Mouse (Mus musculus) hindbrain, embryonic 14.5 days (tissue): ENCODE measurements at regions not wholly inside any gene's neighbourhood (a gene's known extent, or its start where the extent isn't known, plus 50 kb on each side); places are given as distances from the start of the nearest gene placed in this dataset.
A peak's percentile ranks its signal among the peaks of the same experiment; 100 is the strongest.

Experiments
- ATAC-seq: fragments of 200-750 bp; cut with Nextera tagmentation; 2 replicates; pipeline ENCODE4 v1.8.0; 2017; ENCODE audit warnings: moderate number of reproducible peaks, mild to moderate bottlenecking, moderate TSS enrichment, moderate library complexity; ENCODE audit not compliant: low FRiP score
- DNase-seq: peaks from one replicate; pipeline ENCODE4 v3.0.0-alpha.2; 2015; ENCODE audit warnings: low spot score
- H3K27ac ChIP-seq: fragments of 300-500 bp; sonication (generic); 2 replicates; pipeline ENCODE4 v1.5.1; 2014; ENCODE audit warnings: mild to moderate bottlenecking, moderate library complexity
- H3K27me3 ChIP-seq: fragments of 300-500 bp; sonication (generic); 2 replicates; pipeline ENCODE4 v1.6.1; 2014; ENCODE audit warnings: mild to moderate bottlenecking, low read length, mixed read lengths; ENCODE audit not compliant: control insufficient read depth, insufficient read depth
- H3K36me3 ChIP-seq: fragments of 300-500 bp; sonication (generic); replicated peaks from 2 replicates; pipeline ENCODE4 v1.6.1; 2014; ENCODE audit not compliant: control insufficient read depth, insufficient read depth
- H3K4me1 ChIP-seq: fragments of 300-500 bp; sonication (generic); replicated peaks from 2 replicates; pipeline ENCODE4 v1.6.1; 2014; ENCODE audit warnings: antibody characterized with exemption, low read length, mixed read lengths; ENCODE audit not compliant: control insufficient read depth, insufficient read depth
- H3K4me2 ChIP-seq: fragments of 300-500 bp; sonication (generic); replicated peaks from 2 replicates; pipeline ENCODE4 v1.6.1; 2014; ENCODE audit warnings: mild to moderate bottlenecking, moderate library complexity
- H3K4me3 ChIP-seq: fragments of 300-500 bp; sonication (generic); replicated peaks from 2 replicates; pipeline ENCODE4 v1.5.1; 2014; ENCODE audit warnings: mild to moderate bottlenecking, low read length
- H3K9ac ChIP-seq: fragments of 300-500 bp; sonication (generic); 2 replicates; pipeline ENCODE4 v1.6.1; 2014
- H3K9me3 ChIP-seq: fragments of 300-500 bp; sonication (generic); 2 replicates; pipeline ENCODE4 v1.6.1; 2016; ENCODE audit warnings: low read length; ENCODE audit not compliant: control insufficient read depth
- WGBS: fragments of 180-500 bp; shearing (Covaris S2); extraction: QIAGEN DNeasy Blood & Tissue Kit; methylation state at CpG from one replicate; pipeline ENCODE4 v1.1.7; 2014; 5-methylcytosine and 5-hydroxymethylcytosine counted together

- H3K36me3 ChIP-seq: no peaks in the 10 kb centered on the region
- ATAC-seq (no peak), DNase-seq (no peak)
- peak overlapping the region; percentile 38; the same call in 1 of the 2 replicates for H3K27ac ChIP-seq
- no peaks in the 10 kb centered on the region for H3K9me3 ChIP-seq
- H3K4me3 ChIP-seq: no peak overlapping the region
- H3K4me2 ChIP-seq: no peak overlapping the region
- no peak overlapping the region for H3K9ac ChIP-seq
- peaks cover 20% of the 10 kb centered on the region; the same call in 1 of the 2 replicates for H3K4me1 ChIP-seq
- WGBS: 81% methylated on average over 8 of the region's 8 CpGs
- H3K27me3 ChIP-seq: no peaks in the 10 kb centered on the region
Observed at GRCm38 (mm10) chr7:111210282-111210681, 127.5 kb upstream of the Eif4g2 start.

DNA sequence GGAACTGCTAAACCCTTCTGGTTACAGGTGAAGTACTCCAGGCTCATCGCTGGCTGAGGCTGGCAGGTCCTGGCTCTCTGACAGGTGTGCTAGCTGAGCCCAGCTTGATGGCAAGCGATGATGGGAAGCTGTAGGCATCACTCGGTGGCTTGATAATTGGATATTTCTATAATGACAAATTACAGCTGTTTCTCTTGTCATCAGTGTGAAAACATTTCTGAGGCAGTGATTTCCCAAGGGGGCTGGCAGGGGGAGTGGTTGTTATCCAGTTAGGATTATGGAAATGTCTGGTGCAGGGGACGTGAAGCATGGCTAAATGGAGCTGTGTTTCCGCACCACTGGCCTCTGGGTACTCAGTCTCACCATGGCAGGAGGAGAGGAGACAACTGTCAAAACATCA is 123.0 kb upstream of the Eif4g2 start:
- no peak overlapping the region for H3K4me3 ChIP-seq
- ATAC-seq (no peak; the same call in 1 of the 2 replicates), DNase-seq (peak; percentile 48)
- H3K27me3 ChIP-seq: no peaks in the 10 kb centered on the region
- H3K9me3 ChIP-seq: no peaks in the 10 kb centered on the region
- no peaks in the 10 kb centered on the region for H3K36me3 ChIP-seq
- H3K4me1 ChIP-seq: peaks cover 16% of the 10 kb centered on the region; the same call in 1 of the 2 replicates
- H3K4me2 ChIP-seq: no peak overlapping the region
- WGBS: 32% methylated on average over 5 of the region's 5 CpGs
- peak overlapping the region; percentile 52; the same call in 1 of the 2 replicates for H3K27ac ChIP-seq
- H3K9ac ChIP-seq: no peak overlapping the region

DNA sequence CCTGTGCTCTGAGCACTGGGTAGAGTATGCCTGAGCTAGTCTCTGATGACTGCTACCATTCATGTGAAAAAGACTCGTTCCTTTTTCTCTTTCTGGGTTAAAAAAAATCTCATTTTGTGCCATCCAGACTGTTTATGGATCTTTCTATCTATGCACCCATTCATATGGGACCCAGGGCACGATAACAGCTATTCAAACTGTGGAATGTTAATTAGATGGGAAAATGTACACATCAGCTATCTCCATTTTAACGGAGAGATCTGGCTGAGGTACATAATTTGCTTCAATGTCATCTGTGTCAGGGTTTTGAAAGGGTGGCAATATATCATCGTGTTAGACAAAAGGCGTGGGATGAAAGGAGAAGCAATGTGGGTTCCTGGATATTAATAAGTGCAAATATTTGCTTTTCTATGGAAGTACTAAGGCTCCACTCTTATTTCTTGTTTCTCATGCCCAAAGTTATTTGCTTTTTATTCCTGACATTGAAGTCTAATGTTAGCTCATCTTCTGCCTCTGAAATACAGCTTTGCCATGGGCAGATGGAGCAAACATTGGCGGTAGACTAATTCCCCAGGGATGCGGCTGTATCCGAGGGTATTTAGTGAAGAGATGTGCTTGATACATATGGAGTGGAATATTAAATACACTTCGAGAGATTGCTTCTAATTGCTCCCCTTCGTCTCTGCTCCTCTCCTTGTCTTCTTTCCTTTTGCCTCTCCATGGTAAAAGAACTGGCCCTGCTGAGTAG is 116.0 kb upstream of the Eif4g2 start:
- Histone ChIP-seq H3K4me3 (no peak overlapping the region), H3K27ac (0 out of 2 replicates have a peak overlapping the region, but pooled peaks have one; percentile 30), H3K9ac (no peak overlapping the region), H3K9me3 (no peaks in the 10 kb centered on the region), H3K36me3 (no peaks in the 10 kb centered on the region), H3K4me2 (no peak overlapping the region), H3K4me1 (0 out of 2 replicates have a peak, but pooled peaks cover 4% of the 10 kb centered on the region), H3K27me3 (no peaks in the 10 kb centered on the region)
- WGBS: 36% methylated on average over 10 of the region's 10 CpGs
- DNase-seq: no peak
- no peak for ATAC-seq

- no peaks in the 10 kb centered on the region for H3K9me3 ChIP-seq
- H3K27me3 ChIP-seq: no peaks in the 10 kb centered on the region
- no peaks in the 10 kb centered on the region for H3K36me3 ChIP-seq
- 59% methylated on average over 4 of the region's 4 CpGs for WGBS
- H3K27ac ChIP-seq: no peak overlapping the region
- no peak overlapping the region for H3K4me2 ChIP-seq
- ATAC-seq (peak; percentile 82; the same call in 1 of the 2 replicates), DNase-seq (peak; percentile 69)
- H3K4me1 ChIP-seq: no peaks in the 10 kb centered on the region
- no peak overlapping the region for H3K9ac ChIP-seq
- no peak overlapping the region for H3K4me3 ChIP-seq
Observed at GRCm38 (mm10) chr7:111191674-111192073, 108.8 kb upstream of the Eif4g2 start.

GRCm38 (mm10) chr7:111191216-111191615 is 108.4 kb upstream of the Eif4g2 start:
- DNase-seq: no peak
- Histone ChIP-seq H3K4me2 (no peak overlapping the region), H3K36me3 (no peaks in the 10 kb centered on the region), H3K9ac (no peak overlapping the region), H3K27me3 (no peaks in the 10 kb centered on the region), H3K4me1 (no peaks in the 10 kb centered on the region), H3K4me3 (no peak overlapping the region), H3K27ac (no peak overlapping the region), H3K9me3 (no peaks in the 10 kb centered on the region)
- ATAC-seq: no peak

DNA sequence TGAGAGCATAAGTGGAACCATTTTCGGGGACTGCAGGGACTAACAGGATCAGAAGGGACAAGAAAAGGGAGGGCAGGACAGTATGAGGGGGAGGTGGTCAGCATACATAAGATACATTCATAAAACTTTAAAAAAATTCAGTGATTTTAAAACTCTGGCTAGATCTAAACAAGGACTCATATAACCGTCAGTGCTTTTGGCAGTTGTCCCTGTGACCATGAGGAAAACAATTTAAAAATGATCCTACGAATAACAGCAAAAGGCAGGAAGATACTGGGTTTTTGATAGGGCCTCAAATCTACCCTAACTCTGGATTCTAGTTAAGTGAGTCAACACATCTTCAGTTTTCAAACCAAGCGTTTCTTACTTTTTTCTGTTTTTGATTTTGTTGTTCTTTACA is 106.9 kb upstream of the Eif4g2 start:
- Histone ChIP-seq H3K4me3 (no peak overlapping the region), H3K27me3 (no peaks in the 10 kb centered on the region), H3K36me3 (no peaks in the 10 kb centered on the region), H3K4me1 (no peaks in the 10 kb centered on the region), H3K9me3 (no peaks in the 10 kb centered on the region), H3K9ac (no peak overlapping the region), H3K27ac (no peak overlapping the region), H3K4me2 (no peak overlapping the region)
- no peak for ATAC-seq
- no peak for DNase-seq
- WGBS: 90% methylated on average over 4 of the region's 4 CpGs

- no peaks in the 10 kb centered on the region for H3K4me1 ChIP-seq
- H3K9me3 ChIP-seq: no peaks in the 10 kb centered on the region
- no peaks in the 10 kb centered on the region for H3K36me3 ChIP-seq
- no peaks in the 10 kb centered on the region for H3K27me3 ChIP-seq
- ATAC-seq (no peak), DNase-seq (no peak)
- no peak overlapping the region for H3K27ac ChIP-seq
- no peak overlapping the region for H3K4me2 ChIP-seq
- no peak overlapping the region for H3K4me3 ChIP-seq
- 87% methylated on average over 7 of the region's 7 CpGs for WGBS
- H3K9ac ChIP-seq: no peak overlapping the region
Observed at GRCm38 (mm10) chr7:111185954-111186353, 103.1 kb upstream of the Eif4g2 start.

DNA sequence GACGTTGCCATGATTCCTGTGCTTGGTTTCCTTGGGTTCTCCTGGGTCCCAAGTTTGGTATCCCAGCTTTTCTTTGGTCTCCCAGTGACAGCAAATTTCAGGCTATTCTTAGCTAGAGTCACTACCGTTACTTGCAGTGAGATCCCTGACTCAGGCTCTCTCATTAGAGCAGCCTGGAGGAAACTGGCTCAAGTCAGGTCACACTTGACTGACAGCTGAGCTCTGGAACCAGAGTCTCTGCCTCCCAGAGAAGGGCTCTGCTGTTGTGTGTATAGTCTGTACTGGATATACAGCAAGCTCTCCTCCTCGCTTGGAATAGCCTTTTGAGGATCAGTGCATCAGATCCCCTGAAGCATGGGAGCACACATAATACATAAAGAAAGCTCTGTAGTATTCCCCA is 100.7 kb upstream of the Eif4g2 start:
- H3K27me3 ChIP-seq: no peaks in the 10 kb centered on the region
- no peak overlapping the region for H3K9ac ChIP-seq
- no peaks in the 10 kb centered on the region for H3K9me3 ChIP-seq
- no peaks in the 10 kb centered on the region for H3K4me1 ChIP-seq
- no peak for DNase-seq
- H3K36me3 ChIP-seq: no peaks in the 10 kb centered on the region
- no peak overlapping the region for H3K4me2 ChIP-seq
- ATAC-seq: no peak
- no peak overlapping the region for H3K4me3 ChIP-seq
- WGBS: 67% methylated on average over 3 of the region's 3 CpGs
- H3K27ac ChIP-seq: no peak overlapping the region

DNA sequence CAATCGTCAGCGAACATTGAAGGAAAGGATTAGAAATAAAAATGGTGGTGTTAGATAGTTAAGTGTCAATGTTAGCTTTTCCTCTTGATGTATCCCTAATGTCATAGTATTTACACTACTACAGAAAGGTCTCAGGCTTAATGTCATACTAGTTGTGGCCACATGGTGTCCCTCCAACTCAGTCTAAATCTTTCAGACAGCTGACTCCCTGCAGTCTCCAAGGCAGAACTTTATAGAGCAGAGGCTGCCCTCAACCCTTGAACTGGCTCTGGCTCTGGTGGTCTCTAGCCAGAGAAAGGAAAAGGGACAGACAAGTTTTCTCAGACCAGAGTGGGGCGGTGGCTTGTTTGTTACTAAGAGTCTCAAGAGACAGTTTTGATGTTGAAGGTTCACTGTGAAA is 99.5 kb upstream of the Eif4g2 start:
- Histone ChIP-seq H3K27me3 (no peaks in the 10 kb centered on the region), H3K4me1 (no peaks in the 10 kb centered on the region), H3K27ac (no peak overlapping the region), H3K4me2 (no peak overlapping the region), H3K36me3 (no peaks in the 10 kb centered on the region), H3K4me3 (no peak overlapping the region), H3K9ac (no peak overlapping the region), H3K9me3 (no peaks in the 10 kb centered on the region)
- peak; percentile 82 for ATAC-seq
- 80% methylated on average over 3 of the region's 3 CpGs for WGBS
- peak; percentile 86 for DNase-seq
